Mouse (Mus musculus) forebrain, embryonic 15.5 days (tissue): ENCODE measurements around the gene Cfap161. TPM values are rescaled to one million over a fixed set of nuclear protein-coding genes. Genes with fewer than 3 reads are reported as not detected.

Experiments used
- ATAC-seq: fragments of 200-750 bp; cut with Nextera tagmentation; replicated peaks from 2 replicates; pipeline ENCODE4 v1.8.0; 2017; ENCODE audit warnings: mild to moderate bottlenecking, moderate TSS enrichment, moderate library complexity
- H3K27ac ChIP-seq: fragments of 300-500 bp; sonication (generic); replicated peaks from 2 replicates; pipeline ENCODE4 v1.5.1; 2015; ENCODE audit warnings: mild to moderate bottlenecking, inconsistent platforms
- H3K27me3 ChIP-seq: fragments of 300-500 bp; sonication (generic); 2 replicates; pipeline ENCODE4 v1.6.1; 2015; ENCODE audit warnings: inconsistent platforms
- H3K36me3 ChIP-seq: fragments of 300-500 bp; sonication (generic); 2 replicates; pipeline ENCODE4 v1.6.1; 2015; ENCODE audit warnings: mild to moderate bottlenecking, inconsistent platforms
- H3K4me1 ChIP-seq: fragments of 300-500 bp; sonication (generic); 2 replicates; pipeline ENCODE4 v1.6.1; 2015; ENCODE audit warnings: inconsistent platforms
- H3K4me2 ChIP-seq: fragments of 300-500 bp; sonication (generic); replicated peaks from 2 replicates; pipeline ENCODE4 v1.6.1; 2015; ENCODE audit warnings: mild to moderate bottlenecking, inconsistent platforms
- H3K4me3 ChIP-seq: fragments of 300-500 bp; sonication (generic); 2 replicates; pipeline ENCODE4 v1.5.1; 2015; ENCODE audit warnings: mild to moderate bottlenecking, inconsistent platforms
- H3K9ac ChIP-seq: fragments of 300-500 bp; sonication (generic); replicated peaks from 2 replicates; pipeline ENCODE4 v1.6.1; 2015; ENCODE audit warnings: mild to moderate bottlenecking, inconsistent platforms
- H3K9me3 ChIP-seq: fragments of 300-500 bp; sonication (generic); 2 replicates; pipeline ENCODE4 v1.6.1; 2016; ENCODE audit warnings: inconsistent platforms
- WGBS: fragments of 180-500 bp; shearing (Covaris S2); methylation state at CpG from one replicate; pipeline ENCODE4 v1.1.7; 2015; ENCODE audit warnings: mixed read lengths; 5-methylcytosine and 5-hydroxymethylcytosine counted together
- polyA plus RNA-seq: library from polyadenylated mRNA; unstranded; fragments of >200 nt; fragmentation: Nextera tagmentation; extraction: Ambion mirVana; gene quantifications from 2 replicates; pipeline ENCODE4 v1.2.1, GENCODE M21; 2015

The Cfap161 gene
- polyA plus RNA-seq, 1 experiment from 2014 or later = 1.5 TPM

DNA sequence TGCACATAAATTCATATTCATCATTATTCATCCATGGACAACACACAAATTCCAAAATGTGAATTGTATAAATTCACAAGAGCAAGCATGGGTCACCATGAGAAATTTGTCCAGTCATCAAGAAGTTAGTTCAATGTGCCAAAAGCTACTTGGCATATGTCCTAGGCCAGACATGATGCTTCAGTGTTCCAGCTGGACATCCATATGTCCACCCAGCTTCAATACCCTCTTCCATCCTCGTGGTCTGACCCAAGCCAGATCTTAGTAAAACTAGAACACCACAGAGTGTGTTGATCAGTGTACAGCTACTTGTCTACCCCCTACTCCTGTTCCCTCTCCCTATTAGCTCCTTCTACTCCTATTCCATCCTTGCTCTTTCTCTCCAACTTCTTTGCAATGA is 43.6 kb downstream of the Cfap161 start:
- Histone ChIP-seq H3K4me2 (no peak overlapping the region), H3K9ac (no peak overlapping the region), H3K36me3 (no peaks in the 10 kb centered on the region), H3K27me3 (no peaks in the 10 kb centered on the region), H3K27ac (no peak overlapping the region), H3K9me3 (no peaks in the 10 kb centered on the region), H3K4me3 (no peak overlapping the region), H3K4me1 (no peaks in the 10 kb centered on the region)
- ATAC-seq = no peak
- WGBS = 68% methylated on average over 1 of the region's 1 CpGs

DNA sequence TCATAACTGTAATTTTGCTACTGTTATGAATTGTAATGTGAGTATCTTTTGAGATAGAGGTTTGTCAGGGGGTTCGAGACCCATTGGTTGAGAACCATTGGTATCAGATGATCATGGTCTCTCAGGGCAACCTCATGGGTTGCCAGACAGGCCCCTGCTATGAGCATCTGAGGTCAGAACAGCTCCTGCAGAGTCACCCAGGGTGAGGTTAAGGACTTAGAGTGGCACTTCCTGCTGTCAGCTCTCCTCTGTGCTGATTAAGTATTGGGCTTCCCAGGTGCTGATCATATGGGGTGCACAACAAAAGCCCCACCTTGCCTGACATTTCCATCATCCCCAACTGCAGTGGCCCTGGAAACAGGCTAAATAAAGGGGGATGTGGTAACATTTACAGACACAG is 46.3 kb downstream of the Cfap161 start:
- H3K4me3 ChIP-seq = no peak overlapping the region

DNA sequence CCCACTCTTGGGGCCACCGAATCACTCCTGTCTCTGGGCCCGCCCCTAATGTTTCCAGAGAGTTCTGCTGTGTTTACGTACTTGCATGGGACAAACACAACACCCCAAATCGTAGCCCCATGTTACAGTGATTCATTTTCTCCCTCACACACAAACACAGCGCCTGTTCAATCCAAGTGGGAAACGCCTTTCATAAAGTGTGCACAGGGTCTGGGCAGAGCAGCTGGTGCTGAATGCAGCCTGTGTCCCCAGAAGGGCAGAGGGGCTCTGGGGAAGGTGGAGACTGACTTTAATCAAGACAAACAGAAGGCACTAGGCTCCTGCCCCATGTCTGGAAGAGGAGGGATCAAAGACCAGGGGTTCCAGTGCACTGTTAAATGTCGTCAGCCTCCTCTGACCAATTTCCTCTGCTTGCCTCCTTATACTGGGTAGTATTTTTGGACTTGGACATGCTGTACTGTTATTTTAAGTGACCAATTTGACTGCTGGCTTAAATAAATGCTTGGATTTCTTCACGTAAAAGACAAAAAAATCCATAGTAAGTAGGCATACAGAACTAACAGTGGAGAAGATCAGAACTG is 48.5 kb downstream of the Cfap161 start:
- no peaks in the 10 kb centered on the region for H3K9me3 ChIP-seq
- H3K9ac ChIP-seq = no peak overlapping the region
- 67% methylated on average over 8 of the region's 8 CpGs for WGBS
- H3K4me3 ChIP-seq = no peak overlapping the region
- H3K27ac ChIP-seq = no peak overlapping the region
- H3K4me2 ChIP-seq = no peak overlapping the region
- ATAC-seq = no peak
- no peaks in the 10 kb centered on the region for H3K27me3 ChIP-seq
- peaks cover 6% of the 10 kb centered on the region; the same call in 1 of the 2 replicates for H3K4me1 ChIP-seq
- H3K36me3 ChIP-seq = no peaks in the 10 kb centered on the region

More for the DNA sequence above, 46.3 kb downstream of the Cfap161 start:
- H3K36me3 ChIP-seq = no peaks in the 10 kb centered on the region
- no peak for ATAC-seq
- H3K9me3 ChIP-seq = no peaks in the 10 kb centered on the region
- no peak overlapping the region for H3K27ac ChIP-seq
- H3K4me2 ChIP-seq = no peak overlapping the region
- WGBS = 92% methylated on average over 1 of the region's 1 CpGs
- H3K9ac ChIP-seq = no peak overlapping the region
- peaks cover 6% of the 10 kb centered on the region; the same call in 1 of the 2 replicates for H3K4me1 ChIP-seq
- H3K27me3 ChIP-seq = no peaks in the 10 kb centered on the region

DNA sequence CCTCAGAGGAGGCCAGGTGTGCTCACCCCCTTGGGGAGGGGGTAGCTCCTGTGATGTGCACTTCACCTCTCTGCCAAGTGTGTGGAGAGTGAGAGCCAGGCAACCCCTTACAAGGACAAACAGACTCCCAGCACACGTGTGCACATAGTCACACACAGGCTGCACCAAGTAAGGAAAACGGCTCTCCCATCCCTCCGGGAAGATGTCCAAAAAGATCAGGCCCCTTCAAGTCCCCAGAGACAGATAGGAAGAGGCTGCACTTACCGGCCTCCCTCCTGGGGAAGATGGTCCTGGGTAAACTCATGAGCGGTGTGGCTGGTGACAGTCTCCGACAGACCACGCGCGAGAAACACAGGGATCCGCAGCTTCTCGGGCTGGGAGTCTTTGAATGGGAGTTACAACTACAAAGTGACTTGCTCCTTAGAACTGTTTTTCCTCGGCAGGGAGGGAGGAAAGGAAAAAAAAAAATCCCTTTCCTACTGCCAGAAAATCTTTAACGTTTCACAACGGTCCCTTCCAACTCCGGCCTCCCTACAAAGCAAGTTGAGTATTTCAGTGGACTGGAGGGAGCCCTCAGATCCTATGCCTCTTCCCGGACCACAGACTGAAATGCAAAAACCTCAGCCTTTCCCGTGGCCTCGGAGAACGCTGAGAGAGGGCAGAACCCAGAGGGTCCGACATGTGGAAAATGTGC is 49.1 kb downstream of the Cfap161 start, which contains the start of gene Il16:
TSS of gene Il16 (minus strand) at position 314 of the 694 bp plus-strand sequence.
- WGBS = 55% methylated on average over 20 of the region's 20 CpGs

DNA sequence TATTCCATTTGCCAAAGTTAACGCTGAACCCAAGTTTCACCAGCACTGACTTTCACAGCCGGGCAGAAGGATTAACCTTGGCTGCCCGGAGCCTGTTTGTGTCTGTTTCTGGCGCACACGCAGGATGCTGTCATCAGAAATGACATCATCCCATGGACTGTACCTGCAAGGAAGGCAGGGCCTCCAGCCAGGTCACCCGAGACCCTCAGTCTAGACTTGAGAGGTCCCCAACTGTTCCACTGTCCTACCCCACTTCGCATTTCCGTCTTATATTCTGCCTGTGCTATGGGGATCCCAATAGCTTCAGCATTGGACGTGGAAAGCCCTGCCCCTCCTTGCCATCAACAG is 49.6 kb downstream of the Cfap161 start:
- ATAC-seq = no peak
- Histone ChIP-seq H3K36me3 (no peaks in the 10 kb centered on the region), H3K4me2 (no peak overlapping the region), H3K9me3 (no peaks in the 10 kb centered on the region), H3K9ac (no peak overlapping the region), H3K4me1 (peaks cover 6% of the 10 kb centered on the region; the same call in 1 of the 2 replicates), H3K27ac (no peak overlapping the region), H3K27me3 (no peaks in the 10 kb centered on the region), H3K4me3 (no peak overlapping the region)
- WGBS = 79% methylated on average over 9 of the region's 9 CpGs

More for the DNA sequence above, 49.1 kb downstream of the Cfap161 start, which contains the start of gene Il16:
- Histone ChIP-seq H3K4me2 (no peak within 1 kb of the TSS), H3K27ac (no peak within 1 kb of the TSS), H3K9ac (no peak within 1 kb of the TSS), H3K4me3 (no peak within 1 kb of the TSS), H3K4me1 (peaks cover 6% of the 10 kb centered on the region; the same call in 1 of the 2 replicates), H3K9me3 (no peaks in the 10 kb centered on the region), H3K36me3 (no peaks in the 10 kb centered on the region), H3K27me3 (no peaks in the 10 kb centered on the region)
- no peak for ATAC-seq

DNA sequence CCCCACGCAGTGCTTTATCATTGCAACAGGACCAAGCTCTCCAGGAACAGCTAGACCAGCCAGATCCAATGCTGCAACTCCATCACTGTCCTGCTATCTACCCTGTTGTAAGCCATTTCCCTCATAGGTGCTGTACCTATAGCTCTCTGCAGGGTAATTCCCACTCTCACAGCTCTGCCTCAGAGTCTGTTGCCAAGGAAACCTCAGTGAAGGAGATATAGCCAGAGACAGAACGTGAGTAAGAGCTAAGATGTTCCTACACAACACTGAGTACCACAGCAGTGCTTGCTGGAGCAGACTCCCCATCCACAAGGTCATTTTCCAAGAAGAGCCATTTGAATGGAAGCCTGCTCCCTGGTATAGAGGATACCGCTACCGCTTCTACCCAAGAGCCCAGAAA is 50.4 kb downstream of the Cfap161 start:
- Histone ChIP-seq H3K4me3 (no peak overlapping the region), H3K27ac (no peak overlapping the region), H3K4me2 (no peak overlapping the region), H3K9ac (no peak overlapping the region), H3K27me3 (no peaks in the 10 kb centered on the region), H3K4me1 (peaks cover 6% of the 10 kb centered on the region; the same call in 1 of the 2 replicates), H3K36me3 (no peaks in the 10 kb centered on the region), H3K9me3 (no peaks in the 10 kb centered on the region)
- WGBS = 75% methylated on average over 4 of the region's 4 CpGs
- peak; percentile 76 for ATAC-seq

DNA sequence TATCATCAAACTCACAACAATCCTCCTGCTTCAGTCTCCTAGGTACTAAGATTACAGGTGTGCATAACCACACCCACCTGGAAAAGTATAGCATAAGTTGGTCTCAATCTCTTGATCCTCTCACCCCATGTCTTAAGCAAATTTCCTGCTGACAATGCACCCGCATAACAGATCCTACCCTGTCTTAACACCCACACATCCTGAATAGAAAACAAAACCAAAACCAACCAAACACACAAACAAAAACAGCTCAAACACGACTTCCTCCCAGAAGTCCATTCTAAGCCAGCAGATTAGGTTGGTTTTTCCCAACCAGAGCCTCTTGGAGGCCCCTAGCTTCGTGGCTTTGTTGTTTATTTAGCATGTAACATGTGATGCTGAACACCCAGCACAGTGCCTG is 52.0 kb downstream of the Cfap161 start:
- Histone ChIP-seq H3K9me3 (no peaks in the 10 kb centered on the region), H3K36me3 (no peaks in the 10 kb centered on the region), H3K27me3 (no peaks in the 10 kb centered on the region), H3K27ac (no peak overlapping the region), H3K9ac (no peak overlapping the region), H3K4me3 (no peak overlapping the region), H3K4me1 (peaks cover 6% of the 10 kb centered on the region; the same call in 1 of the 2 replicates), H3K4me2 (no peak overlapping the region)
- no peak for ATAC-seq
- WGBS = 60% methylated on average over 3 of the region's 3 CpGs

DNA sequence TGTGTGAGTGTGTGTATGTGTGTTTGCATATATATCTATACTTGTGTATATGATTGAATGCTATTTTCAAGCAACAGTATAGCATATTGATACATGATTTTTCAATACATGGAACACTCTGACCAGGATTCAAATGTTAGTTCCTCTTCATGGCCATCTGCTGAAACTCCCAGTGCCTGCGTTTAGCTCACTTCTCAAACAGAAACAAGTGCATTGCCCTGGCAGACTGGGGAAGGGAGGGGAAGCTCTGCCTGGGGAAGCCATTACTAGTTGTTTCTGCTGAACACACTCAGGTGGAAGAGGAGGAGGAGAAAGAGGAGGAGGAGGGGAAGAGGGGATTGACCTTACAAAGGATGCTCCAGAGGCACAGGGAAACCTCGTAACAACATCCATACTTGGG is 52.7 kb downstream of the Cfap161 start:
- WGBS = 76% methylated on average over 2 of the region's 2 CpGs
- no peaks in the 10 kb centered on the region for H3K9me3 ChIP-seq
- H3K4me3 ChIP-seq = no peak overlapping the region
- no peak overlapping the region for H3K9ac ChIP-seq
- H3K4me2 ChIP-seq = no peak overlapping the region
- no peak overlapping the region for H3K27ac ChIP-seq
- peaks cover 6% of the 10 kb centered on the region; the same call in 1 of the 2 replicates for H3K4me1 ChIP-seq
- no peaks in the 10 kb centered on the region for H3K27me3 ChIP-seq
- no peak for ATAC-seq
- no peaks in the 10 kb centered on the region for H3K36me3 ChIP-seq

DNA sequence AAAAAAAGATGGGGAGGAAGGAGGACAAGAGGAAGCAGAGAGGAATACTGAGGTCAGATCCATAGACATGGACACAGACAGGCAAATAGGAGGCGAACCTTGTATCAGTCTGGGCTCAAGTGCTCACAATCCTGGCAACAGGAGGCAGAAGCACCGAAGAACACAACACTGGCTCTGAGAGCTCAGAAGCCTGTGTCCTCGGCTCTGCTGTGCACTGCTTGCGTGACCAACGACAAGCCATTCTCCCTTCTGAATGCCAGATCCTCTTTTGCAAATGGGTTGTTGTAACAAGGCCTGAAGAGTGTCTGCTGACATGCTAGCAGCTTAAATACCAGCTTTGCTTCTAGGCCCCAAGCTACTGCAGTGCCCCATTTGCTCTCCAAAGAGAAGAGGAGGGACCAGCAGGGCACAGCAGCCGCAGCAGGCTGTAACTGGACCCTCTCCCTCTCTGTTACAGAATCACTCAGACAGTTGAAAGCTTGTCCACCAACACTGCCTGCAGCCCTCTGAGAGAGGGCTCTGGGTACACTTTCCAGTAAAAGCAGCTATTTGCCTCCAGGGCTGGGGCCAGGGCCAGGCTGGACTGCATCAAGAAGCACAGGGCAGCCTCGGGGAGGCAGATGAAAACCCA is 54.9 kb downstream of the Cfap161 start:
- Histone ChIP-seq H3K27me3 (no peaks in the 10 kb centered on the region), H3K9ac (no peak overlapping the region), H3K4me1 (peaks cover 5% of the 10 kb centered on the region; the same call in 1 of the 2 replicates), H3K27ac (no peak overlapping the region), H3K4me2 (no peak overlapping the region), H3K36me3 (no peaks in the 10 kb centered on the region), H3K9me3 (no peaks in the 10 kb centered on the region), H3K4me3 (no peak overlapping the region)
- ATAC-seq = no peak
- WGBS = 48% methylated on average over 7 of the region's 7 CpGs

DNA sequence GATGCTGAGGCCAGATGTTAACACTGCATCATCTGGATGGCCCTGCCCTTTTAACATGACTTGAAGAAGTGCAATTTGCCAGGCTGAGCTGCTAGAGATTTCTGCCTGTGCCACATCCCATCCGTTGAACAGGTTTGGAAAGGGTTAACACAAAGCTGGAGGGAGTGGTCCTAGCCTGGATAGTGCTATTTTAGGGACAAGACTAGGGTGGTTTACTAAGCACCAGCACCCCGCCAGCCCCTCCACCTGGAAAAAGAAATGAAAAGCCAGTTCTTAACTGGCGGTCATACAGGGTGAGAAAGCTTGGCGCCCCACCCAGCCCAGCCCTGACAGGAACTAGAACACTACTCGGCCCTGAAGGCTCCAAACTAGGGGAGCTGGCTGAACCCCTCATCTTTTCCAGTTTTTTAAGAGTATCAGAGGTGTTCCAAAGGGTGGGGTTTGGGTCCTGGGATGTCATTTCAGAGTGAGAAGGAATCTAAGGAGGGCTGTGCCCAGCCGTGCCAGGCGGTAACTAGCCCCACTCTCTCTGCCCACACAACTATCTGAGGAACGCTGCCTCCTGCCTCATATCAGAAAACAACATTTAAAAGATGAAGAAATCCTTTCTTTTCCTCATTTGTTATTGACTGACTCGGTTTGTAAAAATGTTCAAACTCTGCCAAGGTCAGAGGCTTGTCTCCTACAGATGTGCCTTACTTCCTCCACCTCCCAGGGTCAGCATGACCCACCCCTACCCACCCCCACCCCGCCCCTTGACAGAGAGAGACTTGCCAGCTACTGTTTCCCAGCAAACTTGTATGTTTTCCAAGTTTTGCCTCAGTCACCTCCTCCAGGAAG is 55.8 kb downstream of the Cfap161 start:
- no peaks in the 10 kb centered on the region for H3K27me3 ChIP-seq
- no peaks in the 10 kb centered on the region for H3K9me3 ChIP-seq
- H3K4me1 ChIP-seq = no peaks in the 10 kb centered on the region
- ATAC-seq = no peak
- H3K9ac ChIP-seq = no peak overlapping the region
- WGBS = 81% methylated on average over 10 of the region's 10 CpGs
- no peaks in the 10 kb centered on the region for H3K36me3 ChIP-seq
- no peak overlapping the region for H3K27ac ChIP-seq
- H3K4me2 ChIP-seq = no peak overlapping the region
- H3K4me3 ChIP-seq = no peak overlapping the region

DNA sequence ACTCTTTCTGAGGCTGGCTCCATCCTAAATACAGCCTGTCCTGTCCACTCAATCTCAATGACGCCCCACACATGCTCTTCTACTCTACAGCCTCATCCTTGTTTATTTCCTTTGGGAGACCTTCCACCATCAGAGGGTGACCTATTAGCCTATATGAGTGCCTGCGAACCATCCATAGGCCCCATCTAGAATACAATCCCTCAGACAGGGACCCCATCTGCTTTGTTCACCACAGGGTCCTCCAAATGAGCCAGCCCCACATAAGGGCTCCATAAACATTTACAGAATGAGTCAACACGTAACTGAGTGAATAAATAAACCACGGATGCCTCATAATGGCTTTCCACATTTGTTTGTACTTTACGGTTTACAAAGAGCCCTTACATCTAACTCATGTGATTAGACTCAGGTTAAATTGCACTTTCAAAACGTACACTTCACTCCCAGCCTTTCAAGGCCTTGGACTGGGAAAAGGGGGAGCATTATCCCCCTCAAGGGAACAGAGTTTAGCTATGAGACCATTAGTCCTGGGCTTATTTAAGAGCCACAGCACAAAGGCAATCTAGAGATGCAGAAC is 56.7 kb downstream of the Cfap161 start:
- Histone ChIP-seq H3K9me3 (no peaks in the 10 kb centered on the region), H3K4me2 (no peak overlapping the region), H3K27ac (no peak overlapping the region), H3K36me3 (no peaks in the 10 kb centered on the region), H3K9ac (no peak overlapping the region), H3K27me3 (no peaks in the 10 kb centered on the region), H3K4me3 (no peak overlapping the region), H3K4me1 (no peaks in the 10 kb centered on the region)
- WGBS = 71% methylated on average over 6 of the region's 6 CpGs
- ATAC-seq = no peak
